Mouse (Mus musculus) cerebellum, postnatal 14 days (tissue): ENCODE results near the gene Brca2.

Source experiments
- DNase-seq, 2 experiments: peaks; one replicate each; pipeline ENCODE4 v3.0.0; 2021; ENCODE audit warnings: mixed read lengths in 2 of 2

Brca2 gene

GRCm38 (mm10) chr5:150599301-150600294 is 77.2 kb downstream of the Brca2 start:
- DNase-seq, result no peak

- DNase-seq, result no peak
Observed at GRCm38 (mm10) chr5:150600554-150601440, 78.4 kb downstream of the Brca2 start.

GRCm38 (mm10) chr5:150601441-150602230 is 79.2 kb downstream of the Brca2 start:
- DNase-seq, result no peak

GRCm38 (mm10) chr5:150606131-150606530 is 83.7 kb downstream of the Brca2 start:
- no peak for DNase-seq

- no peak for DNase-seq
Observed at GRCm38 (mm10) chr5:150607631-150608030, 85.2 kb downstream of the Brca2 start.

- no peak for DNase-seq
Observed at GRCm38 (mm10) chr5:150611136-150611535, 88.7 kb downstream of the Brca2 start.

- no peak for DNase-seq
Observed at GRCm38 (mm10) chr5:150611697-150612096, 89.3 kb downstream of the Brca2 start.

GRCm38 (mm10) chr5:150614054-150614453 is 91.6 kb downstream of the Brca2 start:
- no peak for DNase-seq

- no peak for DNase-seq
Observed at GRCm38 (mm10) chr5:150616216-150616615, 93.8 kb downstream of the Brca2 start.

- DNase-seq, result no peak
Observed at GRCm38 (mm10) chr5:150616731-150617130, 94.3 kb downstream of the Brca2 start.

- DNase-seq, result no peak
Observed at GRCm38 (mm10) chr5:150618599-150619355, 96.3 kb downstream of the Brca2 start.
